8 mouse cellular contexts compared by ENCODE assay signal in genomic region chrX:109013283-109013682, GRCm38 (mm10). TPM values are rescaled to one million over a fixed set of nuclear protein-coding genes. Genes with fewer than 3 reads are reported as not detected.
DNase-seq lines count a peak whose midpoint lies in the region; ATAC-seq lines count a peak whose summit lies in the region.

Gene Hmgn5, minus strand, starts transcription at chrX:109013404.

- no peak within 1 kb of the TSS for H3K27ac ChIP-seq in hindbrain, embryonic 11.5 days (ENCODE audit: low read depth, low read length)

- no peaks in the 10 kb centered on the region for H3K36me3 ChIP-seq in hindbrain, embryonic 11.5 days (ENCODE audit: control insufficient read depth, insufficient read depth, low read length)

- DNase-seq in MN1 (ENCODE audit: low spot score) = peak; percentile 92
- DNase-seq in cerebellum, adult 9-10 months = peak; percentile 88
- peak; percentile 74 to 90 for DNase-seq in frontal cortex, adult 2 months (ENCODE audit: extremely low spot score in 1 of 2, low spot score in 1 of 2)
- peak; percentile 86 for DNase-seq in hindbrain, embryonic 11.5 days (ENCODE audit: low spot score)
- DNase-seq in layer of hippocampus, postnatal 14 days (ENCODE audit: low spot score in 2 of 2) = peak; percentile 89 to 93
- peak; percentile 93 for DNase-seq in lung, postnatal 14 days
- peak; percentile 72 for DNase-seq in retina, adult 2 months (ENCODE audit: low read depth, low spot score)
- peak; percentile 91 to 93 for DNase-seq in thymus, postnatal 36 days

- ATAC-seq in hindbrain, embryonic 11.5 days (ENCODE audit: low FRiP score) = peak; percentile 98

- H3K9ac ChIP-seq in hindbrain, embryonic 11.5 days (ENCODE audit: low read depth, low read length) = peak within 1 kb of the TSS; percentile 24; the same call in 1 of the 2 replicates

- H3K4me3 ChIP-seq in hindbrain, embryonic 11.5 days (ENCODE audit: low read depth, low read length) = peak within 1 kb of the TSS; percentile 39

- no peaks in the 10 kb centered on the region for H3K27me3 ChIP-seq in hindbrain, embryonic 11.5 days (ENCODE audit: control insufficient read depth, insufficient read depth, low read length)

- no peaks in the 10 kb centered on the region for H3K4me1 ChIP-seq in hindbrain, embryonic 11.5 days (replicated peaks; ENCODE audit: control insufficient read depth, insufficient read depth, low read length)

- peak within 1 kb of the TSS; percentile 39 for H3K4me2 ChIP-seq in hindbrain, embryonic 11.5 days (replicated peaks; ENCODE audit: low read depth, low read length)

- H3K9me3 ChIP-seq in hindbrain, embryonic 11.5 days (ENCODE audit: control insufficient read depth, low read length) = no peaks in the 10 kb centered on the region

- WGBS in hindbrain, embryonic 11.5 days = 20% methylated on average over 25 of the region's 25 CpGs

RNA-seq across cellular contexts. Expression of gene Hmgn5, which starts in this region (rescaled TPM):
- polyA plus RNA-seq in frontal cortex, adult 2 months (2012; rRNA removed) = 9.2 and 12.9 TPM in 2 replicates
- 21.0 and 26.3 TPM in 2 replicates for polyA plus RNA-seq in hindbrain, embryonic 11.5 days (2014; fragmentation: Nextera tagmentation; extraction: Ambion mirVana)
- total RNA-seq in layer of hippocampus, postnatal 14 days (2021) = 1 to 10 TPM; 8.3 to 9.5 TPM
